Mouse (Mus musculus) frontal cortex, adult 2 months (tissue): ENCODE measurements at regions not wholly inside any gene's neighbourhood (a gene's known extent, or its start where the extent isn't known, plus 50 kb on each side); places are given as distances from the start of the nearest gene placed in this dataset.

ENCODE experiments used
- DNase-seq, 2 experiments: peaks; one replicate each; pipeline ENCODE4 v3.0.0; 2022; ENCODE audit warnings: low spot score in 1 of 2; ENCODE audit errors: extremely low spot score in 1 of 2

GRCm38 (mm10) chr1:88949911-88950310 lies 120.3 kb upstream of the Sh3bp4 start:
- DNase-seq = no peak

GRCm38 (mm10) chr1:88953516-88953915 lies 116.7 kb upstream of the Sh3bp4 start:
- DNase-seq = peak in 1 of 2 experiments; percentile 9

GRCm38 (mm10) chr1:88954784-88955183 lies 115.4 kb upstream of the Sh3bp4 start:
- no peak for DNase-seq

- DNase-seq = no peak
These were observed 113.2 kb upstream of the Sh3bp4 start for GRCm38 (mm10) chr1:88957061-88957460.

GRCm38 (mm10) chr1:88959715-88960114 lies 110.5 kb upstream of the Sh3bp4 start:
- no peak for DNase-seq

GRCm38 (mm10) chr1:88960142-88960541 lies 110.1 kb upstream of the Sh3bp4 start:
- DNase-seq = peak in 1 of 2 experiments; percentile 6

GRCm38 (mm10) chr1:88964045-88964747 lies 106.0 kb upstream of the Sh3bp4 start:
- peak in 1 of 2 experiments; percentile 33 for DNase-seq

GRCm38 (mm10) chr1:88966416-88966815 lies 103.8 kb upstream of the Sh3bp4 start:
- DNase-seq = no peak

GRCm38 (mm10) chr1:88968142-88968541 lies 102.1 kb upstream of the Sh3bp4 start:
- DNase-seq = no peak

- DNase-seq = no peak
These were observed 101.2 kb upstream of the Sh3bp4 start for GRCm38 (mm10) chr1:88969016-88969415.

- no peak for DNase-seq
These were observed 100.6 kb upstream of the Sh3bp4 start for GRCm38 (mm10) chr1:88969630-88970029.

- DNase-seq = no peak
These were observed 94.1 kb upstream of the Sh3bp4 start for GRCm38 (mm10) chr1:88976101-88976500.

- no peak for DNase-seq
These were observed 82.1 kb upstream of the Sh3bp4 start for GRCm38 (mm10) chr1:88988011-88988695.

- DNase-seq = no peak
These were observed 75.5 kb upstream of the Sh3bp4 start for GRCm38 (mm10) chr1:88994588-88995331.

GRCm38 (mm10) chr1:88995945-88996344 lies 74.3 kb upstream of the Sh3bp4 start:
- DNase-seq = no peak

GRCm38 (mm10) chr1:88996657-88997056 lies 73.6 kb upstream of the Sh3bp4 start:
- peak in 1 of 2 experiments; percentile 6 for DNase-seq

GRCm38 (mm10) chr1:88997847-88998246 lies 72.4 kb upstream of the Sh3bp4 start:
- no peak for DNase-seq

GRCm38 (mm10) chr1:89002326-89002725 lies 67.9 kb upstream of the Sh3bp4 start:
- no peak for DNase-seq

- no peak for DNase-seq
These were observed 66.5 kb upstream of the Sh3bp4 start for GRCm38 (mm10) chr1:89003752-89004151.

GRCm38 (mm10) chr1:89007476-89007875 lies 62.7 kb upstream of the Sh3bp4 start:
- DNase-seq = peak in 1 of 2 experiments; percentile 16

- DNase-seq = no peak
These were observed 60.0 kb upstream of the Sh3bp4 start for GRCm38 (mm10) chr1:89010170-89010569.
